Mouse (Mus musculus) mesoderm, embryonic 11.5 days (tissue): Measurements from ENCODE around the gene Rps6kc1.

Source experiments
- DNase-seq: peaks from one replicate; pipeline ENCODE4 v3.0.0-alpha.2; 2012; ENCODE audit warnings: low read depth, low spot score

Gene Rps6kc1

GRCm38 (mm10) chr1:190836046-190836445 is 75.5 kb downstream of the Rps6kc1 start:
- no peak for DNase-seq

- no peak for DNase-seq
Measured at GRCm38 (mm10) chr1:190834201-190834907, 77.2 kb downstream of the Rps6kc1 start.

GRCm38 (mm10) chr1:190832965-190833630 is 78.5 kb downstream of the Rps6kc1 start:
- DNase-seq = no peak

- peak; percentile 67 for DNase-seq
Measured at GRCm38 (mm10) chr1:190831839-190832497, 79.6 kb downstream of the Rps6kc1 start.

GRCm38 (mm10) chr1:190826486-190827034 is 85.0 kb downstream of the Rps6kc1 start:
- DNase-seq = no peak

- DNase-seq = no peak
Measured at GRCm38 (mm10) chr1:190823745-190824144, 87.8 kb downstream of the Rps6kc1 start.

- no peak for DNase-seq
Measured at GRCm38 (mm10) chr1:190816141-190816540, 95.4 kb downstream of the Rps6kc1 start.

- no peak for DNase-seq
Measured at GRCm38 (mm10) chr1:190810408-190810807, 101.2 kb downstream of the Rps6kc1 start.

GRCm38 (mm10) chr1:190808766-190809221 is 102.8 kb downstream of the Rps6kc1 start:
- peak; percentile 76 for DNase-seq

GRCm38 (mm10) chr1:190806817-190807216 is 104.8 kb downstream of the Rps6kc1 start:
- no peak for DNase-seq

GRCm38 (mm10) chr1:190798668-190799067 is 112.9 kb downstream of the Rps6kc1 start:
- DNase-seq = no peak

GRCm38 (mm10) chr1:190797483-190798058 is 114.0 kb downstream of the Rps6kc1 start:
- DNase-seq = no peak

GRCm38 (mm10) chr1:190796745-190797482 is 114.7 kb downstream of the Rps6kc1 start:
- peak; percentile 63 for DNase-seq

GRCm38 (mm10) chr1:190791638-190792037 is 119.9 kb downstream of the Rps6kc1 start:
- no peak for DNase-seq

GRCm38 (mm10) chr1:190790720-190791119 is 120.8 kb downstream of the Rps6kc1 start:
- no peak for DNase-seq

GRCm38 (mm10) chr1:190777660-190778059 is 133.9 kb downstream of the Rps6kc1 start:
- peak; percentile 30 for DNase-seq

- DNase-seq = no peak
Measured at GRCm38 (mm10) chr1:190776260-190776659, 135.3 kb downstream of the Rps6kc1 start.

- DNase-seq = no peak
Measured at GRCm38 (mm10) chr1:190772088-190772885, 139.3 kb downstream of the Rps6kc1 start.

GRCm38 (mm10) chr1:190769748-190770147 is 141.8 kb downstream of the Rps6kc1 start:
- DNase-seq = no peak

GRCm38 (mm10) chr1:190768307-190768706 is 143.3 kb downstream of the Rps6kc1 start:
- no peak for DNase-seq
